Mouse (Mus musculus): Measurements from ENCODE around the gene Eef1e1. TPM values are rescaled to one million over a fixed set of nuclear protein-coding genes. Genes with fewer than 3 reads are reported as not detected.

The Eef1e1 gene
- polyA plus RNA-seq, 1 experiment from 2014 or later, result 57.1 TPM

DNA sequence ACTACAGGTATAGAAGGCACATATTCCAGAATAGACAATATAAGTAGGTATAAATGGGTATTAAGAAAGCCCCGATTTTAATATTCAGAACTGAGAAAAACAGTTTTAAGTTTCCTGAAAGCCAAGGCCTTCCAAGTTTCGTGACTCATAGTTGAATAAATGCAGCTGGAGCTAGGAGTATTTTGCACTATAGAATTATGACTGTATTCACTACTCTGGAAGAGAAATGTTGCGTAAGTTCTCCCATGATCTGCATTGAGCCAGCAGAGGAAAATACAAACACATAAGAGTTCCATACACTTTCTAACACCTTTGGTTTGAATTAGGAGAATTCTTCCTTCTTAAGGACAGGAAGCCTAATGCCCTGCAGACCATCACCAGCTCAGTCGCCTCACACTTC is 8.6 kb downstream of the Eef1e1 start:
- Histone ChIP-seq H3K27me3 (no peaks in the 10 kb centered on the region), H3K36me3 (peaks cover 92% of the 10 kb centered on the region)

GRCm38 (mm10) chr13:38649069-38649468 is 9.8 kb downstream of the Eef1e1 start:
- Histone ChIP-seq H3K4me3 (replicated peaks) (no peak overlapping the region), H3K27ac (no peak overlapping the region; the same call in 1 of the 2 replicates), H3K4me2 (no peak overlapping the region), H3K9me3 (replicated peaks) (no peaks in the 10 kb centered on the region), H3K36me3 (peaks cover 92% of the 10 kb centered on the region), H3K4me1 (replicated peaks) (no peaks in the 10 kb centered on the region), H3K9ac (no peak overlapping the region), H3K27me3 (no peaks in the 10 kb centered on the region)
- DNase-seq (no peak), ATAC-seq (ENCODE audit: low read depth) (no peak)
- 75% methylated on average over 4 of the region's 4 CpGs for WGBS (ENCODE audit: insufficient replicate concordance)

More for the DNA sequence above, 8.6 kb downstream of the Eef1e1 start:
- Histone ChIP-seq H3K4me1 (replicated peaks) (no peaks in the 10 kb centered on the region), H3K4me2 (no peak overlapping the region), H3K9ac (no peak overlapping the region), H3K9me3 (replicated peaks) (no peaks in the 10 kb centered on the region), H3K27ac (no peak overlapping the region), H3K4me3 (replicated peaks) (no peak overlapping the region)
- DNase-seq (no peak), ATAC-seq (ENCODE audit: low read depth) (no peak)
- 89% methylated on average over 4 of the region's 4 CpGs for WGBS (ENCODE audit: insufficient replicate concordance)

- Histone ChIP-seq H3K27ac (no peak overlapping the region), H3K36me3 (peaks cover 44% of the 10 kb centered on the region), H3K9me3 (replicated peaks) (no peaks in the 10 kb centered on the region), H3K4me1 (replicated peaks) (0 out of 2 replicates have a peak, but pooled peaks cover 6% of the 10 kb centered on the region), H3K27me3 (no peaks in the 10 kb centered on the region), H3K9ac (no peak overlapping the region), H3K4me2 (no peak overlapping the region), H3K4me3 (replicated peaks) (no peak overlapping the region)
- no peak for DNase-seq
- 74% methylated on average over 5 of the region's 5 CpGs for WGBS (ENCODE audit: insufficient replicate concordance)
- ATAC-seq (ENCODE audit: low read depth), result no peak
Measured at GRCm38 (mm10) chr13:38641414-38641813, 17.4 kb downstream of the Eef1e1 start.

DNA sequence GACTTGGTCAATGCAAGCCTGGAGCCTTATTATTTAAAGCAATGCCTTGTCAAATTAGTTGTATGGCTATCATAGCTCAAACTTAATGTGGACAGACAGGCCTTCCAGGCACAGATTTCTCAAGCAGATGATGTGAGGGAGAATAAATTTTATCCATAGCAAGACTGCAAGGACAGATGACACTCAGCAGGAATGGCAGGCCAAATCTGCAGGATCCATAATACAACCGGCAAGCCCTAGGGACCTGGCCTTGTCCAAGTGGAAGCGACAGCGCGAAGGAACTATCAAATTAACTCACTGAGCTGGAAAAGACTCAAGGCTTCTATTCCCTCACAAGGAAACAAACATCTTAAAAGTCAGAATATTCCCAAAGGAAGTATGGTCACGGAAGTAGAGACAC is 17.9 kb downstream of the Eef1e1 start:
- no peak overlapping the region for H3K4me3 ChIP-seq (replicated peaks)
- no peak overlapping the region for H3K27ac ChIP-seq
- no peak for ATAC-seq (ENCODE audit: low read depth)

GRCm38 (mm10) chr13:38638694-38639093 is 20.2 kb downstream of the Eef1e1 start:
- Histone ChIP-seq H3K4me2 (no peak overlapping the region), H3K9ac (no peak overlapping the region), H3K27ac (no peak overlapping the region), H3K36me3 (peaks cover 21% of the 10 kb centered on the region), H3K4me1 (replicated peaks) (peaks cover 22% of the 10 kb centered on the region), H3K4me3 (replicated peaks) (no peak overlapping the region), H3K9me3 (replicated peaks) (no peaks in the 10 kb centered on the region), H3K27me3 (no peaks in the 10 kb centered on the region)
- ATAC-seq (ENCODE audit: low read depth) (no peak), DNase-seq (no peak)
- 66% methylated on average over 11 of the region's 11 CpGs for WGBS (ENCODE audit: insufficient replicate concordance)

More for the DNA sequence above, 17.9 kb downstream of the Eef1e1 start:
- no peak overlapping the region for H3K4me2 ChIP-seq
- H3K4me1 ChIP-seq (replicated peaks), result peaks cover 10% of the 10 kb centered on the region; the same call in 1 of the 2 replicates
- H3K27me3 ChIP-seq, result no peaks in the 10 kb centered on the region
- H3K9me3 ChIP-seq (replicated peaks), result no peaks in the 10 kb centered on the region
- peaks cover 40% of the 10 kb centered on the region for H3K36me3 ChIP-seq
- WGBS (ENCODE audit: insufficient replicate concordance), result 92% methylated on average over 5 of the region's 5 CpGs
- H3K9ac ChIP-seq, result no peak overlapping the region
- DNase-seq, result no peak

GRCm38 (mm10) chr13:38634800-38635269 is 24.0 kb downstream of the Eef1e1 start, which contains the start of gene Bloc1s5:
TSS of gene Bloc1s5 (minus strand) at chr13:38635109.
- Histone ChIP-seq H3K27ac (peak within 1 kb of the TSS; percentile 94), H3K9me3 (replicated peaks) (no peaks in the 10 kb centered on the region), H3K4me2 (peak within 1 kb of the TSS; percentile 72), H3K4me1 (replicated peaks) (peaks cover 53% of the 10 kb centered on the region), H3K9ac (peak within 1 kb of the TSS; percentile 80), H3K27me3 (no peaks in the 10 kb centered on the region), H3K36me3 (peaks cover 5% of the 10 kb centered on the region), H3K4me3 (replicated peaks) (peak within 1 kb of the TSS; percentile 68)
- under 1% methylated on average over 44 of the region's 44 CpGs for WGBS (ENCODE audit: insufficient replicate concordance)
- ATAC-seq (ENCODE audit: low read depth) (peak; percentile 88), DNase-seq (peak; percentile 93)

DNA sequence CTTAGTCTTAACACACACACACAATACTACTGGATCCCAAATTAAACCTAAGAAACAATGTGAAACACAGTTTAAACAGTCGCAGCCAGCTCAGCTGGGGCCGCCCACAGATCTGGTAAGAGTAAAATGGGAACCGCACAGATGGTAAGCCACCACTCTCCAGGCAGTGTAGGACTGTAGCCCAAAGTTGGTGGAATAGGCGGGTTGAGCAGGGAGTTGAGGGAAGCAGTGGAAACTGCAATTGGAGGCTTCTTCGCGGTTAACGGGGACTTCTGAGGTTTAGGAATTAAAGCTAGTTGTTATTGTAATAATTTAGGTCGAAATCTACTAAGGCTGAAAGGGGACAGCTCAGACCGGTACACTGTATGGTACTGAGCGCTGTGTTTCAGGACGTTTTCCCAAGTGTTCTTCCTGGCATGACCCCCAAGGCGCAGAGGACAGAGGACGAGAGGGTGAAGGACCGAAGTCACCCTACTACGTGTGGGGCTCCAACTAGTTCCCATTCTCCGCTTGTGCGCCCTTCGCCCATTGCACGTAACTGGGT is 24.5 kb downstream of the Eef1e1 start:
- peak overlapping the region; percentile 94 for H3K27ac ChIP-seq
- H3K27me3 ChIP-seq, result no peaks in the 10 kb centered on the region
- WGBS (ENCODE audit: insufficient replicate concordance), result under 1% methylated on average over 19 of the region's 19 CpGs
- peaks cover 5% of the 10 kb centered on the region for H3K36me3 ChIP-seq
- peak; percentile 38 for DNase-seq
- peak overlapping the region; percentile 80 for H3K9ac ChIP-seq
- peak overlapping the region; percentile 72 for H3K4me2 ChIP-seq
- H3K4me3 ChIP-seq (replicated peaks), result peak overlapping the region; percentile 68
- H3K9me3 ChIP-seq (replicated peaks), result no peaks in the 10 kb centered on the region
- peak; percentile 53 for ATAC-seq (ENCODE audit: low read depth)
- peaks cover 53% of the 10 kb centered on the region for H3K4me1 ChIP-seq (replicated peaks)

- H3K27me3 ChIP-seq, result no peaks in the 10 kb centered on the region
- peaks cover 53% of the 10 kb centered on the region for H3K4me1 ChIP-seq (replicated peaks)
- peak overlapping the region; percentile 80 for H3K9ac ChIP-seq
- DNase-seq (no peak), ATAC-seq (ENCODE audit: low read depth) (no peak)
- H3K4me3 ChIP-seq (replicated peaks), result peak overlapping the region; percentile 68
- H3K27ac ChIP-seq, result peak overlapping the region; percentile 94
- H3K9me3 ChIP-seq (replicated peaks), result no peaks in the 10 kb centered on the region
- 66% methylated on average over 6 of the region's 6 CpGs for WGBS (ENCODE audit: insufficient replicate concordance)
- peak overlapping the region; percentile 72 for H3K4me2 ChIP-seq
- peaks cover 5% of the 10 kb centered on the region for H3K36me3 ChIP-seq
Measured at GRCm38 (mm10) chr13:38633287-38634000, 25.4 kb downstream of the Eef1e1 start.

DNA sequence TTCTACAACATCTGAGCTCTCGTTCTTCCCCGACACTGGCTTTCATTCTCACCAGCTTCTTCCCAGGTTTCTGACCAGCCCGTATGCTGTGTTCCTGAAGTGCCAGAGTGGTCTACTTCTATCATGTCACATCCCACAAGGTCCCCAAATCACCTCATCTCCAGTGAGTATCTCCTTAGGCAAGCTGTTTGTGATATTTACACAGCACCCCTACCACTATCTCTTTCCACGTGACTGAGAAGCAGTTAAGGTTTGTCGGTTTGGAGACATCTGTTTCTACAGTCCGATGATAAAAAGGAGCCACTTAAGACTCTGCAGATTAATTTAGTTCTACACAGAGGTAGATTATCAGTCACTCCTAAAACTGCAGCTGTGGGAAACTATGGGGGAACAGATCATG is 26.3 kb downstream of the Eef1e1 start:
- 29% methylated on average over 6 of the region's 6 CpGs for WGBS (ENCODE audit: insufficient replicate concordance)
- H3K4me2 ChIP-seq, result peak overlapping the region; percentile 46
- no peaks in the 10 kb centered on the region for H3K27me3 ChIP-seq
- DNase-seq (peak; percentile 57), ATAC-seq (ENCODE audit: low read depth) (peak; percentile 70)
- H3K36me3 ChIP-seq, result peaks cover 5% of the 10 kb centered on the region
- peak overlapping the region; percentile 87 for H3K27ac ChIP-seq
- no peak overlapping the region for H3K4me3 ChIP-seq (replicated peaks)
- H3K9me3 ChIP-seq (replicated peaks), result no peaks in the 10 kb centered on the region
- H3K4me1 ChIP-seq (replicated peaks), result peaks cover 53% of the 10 kb centered on the region
- H3K9ac ChIP-seq, result peak overlapping the region; percentile 18

- 0 out of 2 replicates have a peak overlapping the region, but pooled peaks have one; percentile 7 for H3K9ac ChIP-seq
- H3K4me1 ChIP-seq (replicated peaks), result peaks cover 31% of the 10 kb centered on the region
- H3K9me3 ChIP-seq (replicated peaks), result no peaks in the 10 kb centered on the region
- H3K27me3 ChIP-seq, result no peaks in the 10 kb centered on the region
- no peak overlapping the region for H3K27ac ChIP-seq
- no peak overlapping the region for H3K4me2 ChIP-seq
- H3K36me3 ChIP-seq, result peaks cover 19% of the 10 kb centered on the region
- WGBS (ENCODE audit: insufficient replicate concordance), result 48% methylated on average over 6 of the region's 6 CpGs
- no peak overlapping the region for H3K4me3 ChIP-seq (replicated peaks)
- DNase-seq, result no peak
- no peak for ATAC-seq (ENCODE audit: low read depth)
Measured at GRCm38 (mm10) chr13:38626229-38626525, 32.7 kb downstream of the Eef1e1 start.

- 33% methylated on average over 5 of the region's 5 CpGs for WGBS (ENCODE audit: insufficient replicate concordance)
- no peak overlapping the region for H3K4me3 ChIP-seq (replicated peaks)
- peaks cover 27% of the 10 kb centered on the region for H3K4me1 ChIP-seq (replicated peaks)
- peak overlapping the region; percentile 19; the same call in 1 of the 2 replicates for H3K27ac ChIP-seq
- 0 out of 2 replicates have a peak overlapping the region, but pooled peaks have one; percentile 7 for H3K9ac ChIP-seq
- H3K4me2 ChIP-seq, result no peak overlapping the region
- ATAC-seq (ENCODE audit: low read depth) (no peak), DNase-seq (no peak)
- H3K9me3 ChIP-seq (replicated peaks), result no peaks in the 10 kb centered on the region
- H3K36me3 ChIP-seq, result peaks cover 19% of the 10 kb centered on the region
- no peaks in the 10 kb centered on the region for H3K27me3 ChIP-seq
Measured at GRCm38 (mm10) chr13:38625492-38626228, 33.2 kb downstream of the Eef1e1 start.

Data from liver, embryonic 13.5 days (tissue).